Mouse (Mus musculus): Measurements from ENCODE around the gene Cradd.

GRCm38 (mm10) chr10:95139645-95140044, 184.3 kb downstream of the Cradd start:
- TF ChIP-seq GATA1 (IDR thresholded peaks at IDR 0.05; ENCODE audit: borderline replicate concordance, low read length) (no peak), FLI1 (IDR thresholded peaks at IDR 0.05; ENCODE audit: low read length) (no peak)
